Mouse (Mus musculus): ENCODE data around the gene Polr2l. TPM values are rescaled to one million over a fixed set of nuclear protein-coding genes. Genes with fewer than 3 reads are reported as not detected.

Gene Polr2l
- total RNA-seq, 2 experiments from 2014 or later: 43.0 to 50.5 TPM

DNA sequence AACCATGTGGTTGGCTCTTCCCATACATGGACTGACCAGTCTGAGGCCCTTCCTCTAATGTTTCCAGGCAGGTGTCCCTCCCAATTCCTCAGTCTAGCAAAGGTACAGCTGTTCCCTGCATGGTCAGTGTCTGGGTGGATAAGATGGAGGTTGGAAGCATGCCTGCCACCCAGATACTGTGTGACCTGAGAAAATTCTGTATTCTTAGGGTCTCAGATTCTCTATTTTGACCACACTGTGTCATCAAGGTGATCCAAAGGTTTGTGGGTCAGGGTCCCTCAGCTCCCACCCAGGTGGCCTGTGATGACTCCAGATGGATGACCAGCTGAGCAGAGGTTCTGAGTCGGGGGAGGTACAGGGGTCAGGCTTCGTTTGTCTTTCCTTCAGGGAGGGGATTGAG lies 10.3 kb upstream of the Polr2l start:
- no peak for DNase-seq (ENCODE audit: low spot score in 2 of 2)

DNA sequence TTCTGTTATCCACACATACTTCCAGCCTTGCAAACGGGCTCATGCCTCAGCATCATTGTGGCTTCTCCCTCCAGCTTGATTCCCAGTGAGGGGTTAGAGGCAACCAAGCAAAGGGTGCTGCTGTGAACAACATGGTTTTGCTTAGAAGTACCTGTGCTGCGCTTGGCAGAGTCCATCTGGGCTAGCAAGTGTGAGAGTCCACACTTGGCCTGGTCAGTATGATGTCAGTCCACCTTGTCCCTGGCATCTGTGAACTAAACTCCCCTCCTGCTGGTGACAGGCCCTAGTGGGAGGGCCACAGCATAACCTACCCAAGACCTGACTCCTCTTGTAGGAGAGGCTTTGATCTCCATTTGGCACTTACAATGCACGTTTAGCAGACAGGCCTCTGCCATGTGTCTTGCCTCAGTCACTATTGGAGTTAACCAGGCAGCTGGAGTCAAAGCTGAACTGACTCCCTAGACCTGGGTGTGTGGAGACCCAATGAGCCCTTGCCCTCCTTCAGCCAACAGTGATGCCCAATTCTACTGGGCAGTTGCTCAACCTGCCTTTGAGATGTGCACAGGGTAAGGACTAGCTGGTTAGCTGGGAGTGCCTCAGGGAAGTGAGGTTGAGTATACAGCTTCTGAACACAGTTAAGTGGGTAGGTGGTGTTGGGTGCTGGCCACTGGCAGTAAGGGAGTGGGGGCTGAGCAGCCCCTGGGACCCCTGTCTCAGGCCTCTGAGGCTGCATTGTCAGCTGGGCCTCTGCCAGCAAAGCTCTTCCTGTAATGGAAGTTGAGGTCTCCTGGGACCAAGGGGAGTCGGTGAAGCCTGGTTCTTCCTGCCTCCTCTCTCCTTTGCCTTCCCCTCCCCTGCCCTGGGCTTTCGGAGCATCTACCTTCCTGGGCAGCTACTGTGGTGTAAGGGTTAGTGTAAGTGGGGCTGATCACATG lies 9.5 kb upstream of the Polr2l start:
- no peak for DNase-seq (ENCODE audit: low spot score in 2 of 2)

DNA sequence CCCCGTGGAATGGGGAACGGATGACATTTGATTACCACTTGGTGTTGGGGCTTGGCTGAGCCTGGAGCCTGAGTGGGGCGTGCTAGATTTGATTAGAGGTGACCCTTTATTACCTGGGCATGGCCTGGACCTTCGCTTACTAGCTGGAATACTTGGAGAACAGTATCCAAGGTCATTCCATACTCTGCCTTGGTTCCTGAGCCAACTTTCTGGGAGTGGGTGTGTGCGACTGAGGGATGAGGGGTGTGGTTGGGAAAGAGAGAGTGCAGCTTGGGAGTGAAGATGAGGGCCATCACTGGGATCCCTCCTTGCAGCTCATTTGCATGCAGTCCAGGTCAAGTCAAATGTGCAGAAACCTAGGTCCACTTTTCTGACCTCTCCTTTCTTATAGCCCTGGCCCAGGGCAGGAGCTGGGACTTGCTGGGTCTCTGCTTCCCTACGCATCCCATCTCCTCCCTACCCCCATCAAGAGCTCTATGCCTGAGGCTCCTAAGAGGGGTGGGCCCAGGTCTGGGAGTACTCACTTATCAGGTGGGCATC lies 8.3 kb upstream of the Polr2l start:
- no peak for DNase-seq (ENCODE audit: low spot score in 2 of 2)

DNA sequence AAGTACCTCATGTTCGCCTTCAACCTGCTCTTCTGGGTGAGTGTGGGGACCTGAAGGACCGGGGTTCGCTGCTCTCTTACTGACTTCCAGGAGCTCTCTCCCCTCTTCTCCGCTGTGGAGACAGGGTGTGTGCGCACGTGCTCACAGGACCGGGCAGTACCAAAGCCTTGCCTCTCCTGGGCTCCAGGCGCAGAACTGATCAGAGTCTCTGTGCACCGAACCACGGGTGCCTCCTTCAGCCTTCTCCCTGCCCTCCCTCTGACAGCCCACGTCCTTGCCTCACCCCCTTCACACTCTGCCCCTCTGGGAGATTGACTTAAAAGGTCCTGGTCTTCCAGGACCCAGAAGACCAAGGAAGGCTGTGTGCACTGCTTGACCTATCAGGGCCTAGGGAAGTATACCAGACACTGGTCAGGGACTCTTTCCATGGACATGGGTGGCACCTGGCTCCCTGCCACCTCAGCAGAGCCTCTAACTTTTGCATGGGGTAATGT lies 7.6 kb upstream of the Polr2l start:
- DNase-seq (ENCODE audit: low spot score in 2 of 2): no peak

DNA sequence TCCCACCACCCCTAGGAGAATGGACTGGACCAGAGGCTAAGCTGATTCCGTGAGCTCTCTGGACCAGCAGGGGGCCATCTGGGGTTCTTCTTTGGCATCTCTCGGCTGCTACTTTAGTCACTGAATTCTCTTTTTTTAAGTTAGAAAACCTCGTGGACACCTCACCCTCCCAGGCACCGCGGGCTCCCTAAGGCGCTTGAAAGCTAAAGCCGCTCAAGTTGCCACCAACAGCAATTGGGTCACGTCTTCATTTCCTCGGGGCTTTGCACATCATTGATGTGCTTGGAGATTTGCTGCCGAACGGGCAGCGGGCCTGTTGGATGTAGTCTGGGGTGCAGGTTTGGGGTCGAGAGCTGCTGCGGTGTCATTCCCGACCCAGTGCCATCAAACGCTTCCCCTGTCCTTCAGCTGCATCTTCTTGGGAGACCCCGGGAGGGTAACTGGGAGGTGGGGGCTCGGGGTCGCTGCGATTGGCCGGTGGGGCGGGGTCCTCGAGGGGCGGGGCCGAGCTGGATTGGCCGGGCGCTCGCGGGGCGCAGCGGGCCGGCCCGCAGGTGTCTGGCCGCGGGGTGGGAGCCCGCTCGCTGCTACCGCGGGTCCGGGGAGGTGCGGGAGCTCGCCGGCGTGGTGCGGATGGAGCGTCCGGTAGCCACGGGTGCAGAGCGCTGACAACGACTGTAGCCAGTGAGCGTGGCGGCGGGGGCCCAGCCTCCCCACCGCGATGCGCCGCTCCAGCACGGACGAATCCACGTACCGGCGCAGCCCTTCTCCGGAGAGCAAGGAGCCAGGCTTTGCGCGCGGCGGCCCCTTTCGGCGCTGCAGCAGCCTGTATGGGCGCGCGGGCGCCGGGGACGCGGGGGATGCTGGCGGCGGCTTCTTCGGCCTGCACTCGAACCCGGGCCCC lies 6.8 kb upstream of the Polr2l start:
- DNase-seq (ENCODE audit: low spot score in 2 of 2): peak; percentile 60 to 63

DNA sequence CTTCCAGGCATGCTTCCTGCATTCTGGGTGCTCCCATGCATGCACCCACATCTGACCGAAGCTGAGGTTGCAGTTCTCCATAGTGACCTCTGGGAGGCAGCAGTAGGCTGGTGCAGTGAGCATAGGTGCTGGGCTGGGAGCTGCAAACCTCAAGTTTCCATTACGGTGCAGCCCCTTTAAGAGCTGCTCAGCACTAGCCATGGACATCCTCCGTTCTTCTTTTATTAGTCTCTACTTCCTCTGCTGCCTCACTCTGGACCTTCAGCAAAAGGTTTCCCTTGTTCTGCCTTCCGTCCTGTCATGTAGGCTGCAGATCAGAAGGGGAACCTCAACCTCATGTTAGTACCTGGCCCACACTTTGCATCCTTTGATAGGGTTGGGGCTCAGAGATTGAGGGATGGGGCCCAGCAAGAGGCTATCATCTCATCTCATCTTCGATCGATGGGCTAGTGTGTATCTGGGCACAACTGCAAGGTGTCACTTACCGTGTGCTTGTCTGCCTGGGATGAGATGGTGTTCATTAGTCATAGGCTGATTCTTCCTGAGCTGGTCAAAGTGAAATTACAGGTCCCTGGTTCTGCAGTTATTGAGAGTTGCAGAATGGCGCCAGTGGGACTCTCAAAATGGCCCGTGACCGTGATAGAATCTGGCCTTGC lies 6.0 kb upstream of the Polr2l start:
- peak; percentile 71 to 77 for DNase-seq (ENCODE audit: low spot score in 2 of 2)

DNA sequence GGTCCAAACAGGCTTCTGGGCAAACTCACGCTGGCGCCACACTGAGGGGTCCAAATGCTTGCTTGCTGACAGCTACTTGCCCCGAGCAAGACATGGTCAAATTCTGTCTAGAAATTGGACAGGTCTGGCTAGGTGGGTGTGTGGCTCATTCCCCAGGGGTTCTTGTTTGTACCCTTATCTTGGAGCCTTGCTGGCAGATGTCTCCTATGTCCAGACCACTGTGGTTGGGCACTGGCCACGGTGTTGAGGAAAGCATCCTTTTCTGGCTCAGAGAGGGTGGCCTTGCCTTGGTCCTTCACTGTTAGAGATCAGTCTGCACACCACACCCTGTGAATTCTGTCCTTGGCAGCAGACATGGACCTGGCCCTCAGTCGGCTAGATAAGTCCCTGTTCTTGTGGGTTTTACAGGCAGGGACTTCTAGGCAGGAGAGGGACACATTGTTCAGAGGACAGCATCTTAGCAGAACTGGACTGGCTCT lies 3.4 kb upstream of the Polr2l start:
- no peak for DNase-seq (ENCODE audit: low spot score in 2 of 2)

DNA sequence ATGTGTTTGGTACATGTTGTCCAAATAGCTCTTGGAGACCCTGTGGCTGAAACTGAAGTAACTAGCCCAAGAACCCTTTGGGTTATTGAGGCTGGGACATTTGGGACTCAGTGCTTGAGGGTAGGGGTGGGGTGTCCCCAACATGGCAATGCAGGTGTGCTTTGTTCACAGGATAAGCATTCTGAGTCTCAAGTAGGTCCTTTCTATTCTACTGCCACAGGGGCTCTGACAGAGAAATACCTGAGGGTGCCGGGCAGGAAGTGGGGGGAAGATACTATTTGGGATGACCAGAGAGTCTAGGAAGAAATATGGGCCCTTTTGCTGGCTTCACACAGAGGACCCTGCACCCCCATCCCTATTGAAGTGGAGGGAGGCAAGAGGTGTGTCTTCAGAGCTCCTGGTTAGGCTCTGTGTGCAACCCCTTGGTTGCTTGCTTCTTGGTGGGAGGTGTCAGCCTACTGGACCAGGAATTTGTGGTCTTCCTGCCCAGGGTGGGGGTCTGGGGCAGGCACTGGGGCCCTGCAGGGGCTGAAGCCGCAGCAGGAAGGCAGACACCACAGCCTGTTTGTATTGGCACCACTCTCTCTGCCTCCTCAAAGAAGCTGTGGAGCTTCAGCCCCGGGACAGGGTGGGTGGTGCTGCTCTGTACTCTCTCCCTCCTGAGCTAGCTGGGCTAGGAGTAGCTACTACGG lies 2.8 kb upstream of the Polr2l start:
- no peak for DNase-seq (ENCODE audit: low spot score in 2 of 2)

DNA sequence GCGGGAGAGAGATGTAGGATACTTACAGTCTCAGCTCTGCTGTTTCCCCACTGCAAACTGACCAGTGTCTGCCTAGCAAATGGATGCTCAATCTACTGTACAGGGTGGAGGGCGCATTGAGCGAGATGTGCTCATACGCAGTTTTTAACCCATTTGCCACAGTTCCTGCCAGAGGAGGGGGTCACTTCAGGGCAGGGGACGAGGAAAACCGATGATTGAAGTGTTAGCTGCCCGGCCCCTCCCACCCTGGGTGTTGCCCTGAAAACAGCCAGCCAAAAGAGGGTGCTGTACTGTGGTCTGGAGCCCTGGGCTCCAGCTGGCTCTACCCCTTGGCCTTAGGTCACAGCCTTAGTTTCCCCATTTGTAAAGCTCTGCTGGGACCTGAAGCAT lies 2.0 kb upstream of the Polr2l start:
- DNase-seq (ENCODE audit: low spot score in 2 of 2): no peak

DNA sequence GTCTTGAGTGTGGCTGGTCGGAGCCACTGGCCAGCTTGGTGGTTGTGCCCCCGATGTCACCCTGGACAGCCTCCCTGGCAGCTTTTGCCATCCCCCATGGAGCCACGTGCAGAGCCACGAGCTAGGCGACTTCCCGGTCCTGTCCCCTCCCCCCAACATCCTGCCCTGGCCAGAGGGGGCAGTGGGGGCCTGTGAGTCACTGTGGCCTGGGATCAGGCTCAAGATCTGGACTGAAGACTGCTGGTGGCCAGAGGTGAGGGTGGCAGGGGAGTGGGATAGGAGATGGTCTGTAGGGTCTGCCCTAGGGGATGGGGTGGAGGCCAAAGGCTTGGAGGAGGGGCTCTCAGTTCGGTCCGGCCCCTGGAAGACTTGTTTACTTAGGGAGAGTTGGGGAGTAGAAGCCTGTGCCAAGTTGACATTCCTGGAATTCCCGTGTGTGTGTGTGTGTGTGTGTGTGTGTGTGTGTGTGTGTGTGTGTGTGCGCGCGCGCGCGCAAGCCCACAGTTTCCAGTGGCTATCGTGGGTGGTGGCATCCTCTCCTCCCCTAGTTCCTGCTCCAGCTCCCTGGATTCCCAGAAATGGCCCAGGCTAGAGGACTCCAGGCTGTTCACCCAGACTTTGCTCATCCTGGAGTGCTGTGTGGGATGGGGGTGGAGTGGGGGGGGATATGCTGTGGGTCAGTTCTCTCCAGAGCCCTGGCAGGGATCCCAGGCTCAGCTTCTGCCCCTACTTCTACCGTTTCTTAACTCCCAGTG lies 1.5 kb upstream of the Polr2l start:
- DNase-seq (ENCODE audit: low spot score in 2 of 2): peak in 1 of 2 experiments; percentile 56

DNA sequence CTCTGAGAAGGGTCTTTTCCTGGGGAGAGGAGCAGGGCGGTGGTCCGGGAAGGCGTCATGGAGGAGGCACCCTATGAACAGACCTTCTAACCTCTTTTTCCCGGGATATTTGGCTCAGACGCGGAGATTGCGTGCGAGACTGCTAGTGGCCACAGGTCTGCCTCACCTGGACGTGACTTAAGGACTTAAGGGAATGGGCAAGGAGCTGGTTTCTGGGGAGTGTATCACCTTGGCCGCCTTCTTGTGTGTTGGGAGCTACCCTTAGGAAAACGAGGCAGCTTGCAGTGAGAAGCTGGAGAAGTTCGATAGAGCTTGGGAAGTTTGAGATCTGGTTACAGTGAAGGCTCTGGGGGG lies 850 bp upstream of the Polr2l start:
- no peak for DNase-seq (ENCODE audit: low spot score in 2 of 2)

DNA sequence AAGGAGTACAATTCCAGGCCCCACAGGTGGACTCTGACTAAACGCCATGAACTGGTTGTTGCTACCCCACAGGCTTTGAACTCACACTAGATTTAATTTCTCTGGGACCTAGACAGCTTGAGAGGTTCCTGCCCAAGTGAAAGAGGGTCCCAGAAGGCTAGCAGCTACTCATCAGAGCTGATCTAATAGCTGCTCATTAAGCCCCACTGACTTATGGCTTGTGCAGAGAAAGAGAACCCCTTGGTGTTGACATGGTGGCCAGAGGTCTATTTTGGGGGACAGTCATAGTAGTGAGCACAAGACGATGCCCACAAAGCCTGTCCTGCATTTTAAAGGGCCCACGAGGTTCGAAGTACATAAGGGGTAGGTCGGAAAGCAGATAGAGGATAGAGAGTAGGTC lies 772 bp downstream of the Polr2l start:
- DNase-seq (ENCODE audit: low spot score in 2 of 2): no peak

DNA sequence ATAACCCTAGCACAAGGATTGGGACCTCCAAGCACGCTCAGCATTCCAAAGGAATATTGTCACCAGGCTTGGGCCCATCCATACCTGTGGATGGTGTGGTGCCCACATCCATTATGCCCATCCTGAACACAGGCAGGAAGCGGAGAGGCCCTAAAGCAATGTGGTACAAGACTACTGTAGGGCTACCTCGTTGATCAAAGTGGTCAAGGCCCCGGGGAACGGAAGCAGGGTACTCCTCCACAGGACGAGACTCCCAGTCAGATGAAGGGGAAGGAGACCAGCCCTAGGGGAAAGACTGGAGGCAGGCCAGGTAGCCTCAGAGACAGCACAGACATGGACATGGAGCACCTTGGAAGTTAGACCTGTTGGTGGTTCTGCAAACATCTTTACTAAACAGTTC lies 2.2 kb downstream of the Polr2l start:
- no peak for DNase-seq (ENCODE audit: low spot score in 2 of 2)

DNA sequence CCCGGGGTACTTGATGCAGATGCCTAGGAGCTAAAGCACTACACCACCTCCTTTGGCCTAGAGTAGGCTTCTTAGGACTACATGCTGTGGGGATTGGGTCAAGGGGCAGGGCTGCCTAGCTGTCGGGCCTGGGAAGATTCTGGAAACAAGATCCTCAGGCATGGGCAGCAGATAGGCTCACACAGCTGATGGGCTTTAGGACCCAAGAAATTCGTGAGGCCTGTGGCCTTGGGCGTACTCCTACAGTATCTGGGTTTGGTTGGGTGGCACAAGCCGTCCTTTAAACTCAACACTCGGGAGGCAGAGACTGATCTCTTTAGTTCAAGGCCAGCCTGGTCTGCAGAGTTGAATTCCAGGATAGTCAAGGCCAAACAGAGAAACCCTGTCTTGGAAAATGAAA lies 2.7 kb downstream of the Polr2l start:
- DNase-seq (ENCODE audit: low spot score in 2 of 2): no peak

DNA sequence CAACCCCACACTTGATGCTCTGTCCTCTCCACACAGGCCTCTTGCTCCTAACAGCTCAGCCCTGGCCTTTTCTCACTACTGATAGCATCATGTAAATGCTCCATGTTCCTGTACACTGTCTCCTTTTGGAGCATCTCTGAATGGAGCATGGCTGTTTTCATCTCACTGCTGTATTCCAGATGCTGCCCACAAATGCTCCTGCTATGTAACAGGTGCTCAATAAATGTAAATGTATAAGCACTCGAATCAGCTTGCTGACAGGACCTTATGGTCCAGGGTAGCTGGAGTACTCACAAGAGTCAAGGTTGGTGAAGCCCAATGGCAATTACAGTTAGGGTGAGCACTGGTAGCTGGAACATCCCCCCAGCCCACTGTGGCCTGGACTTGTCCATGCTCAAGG lies 3.7 kb downstream of the Polr2l start:
- no peak for DNase-seq (ENCODE audit: low spot score in 2 of 2)

DNA sequence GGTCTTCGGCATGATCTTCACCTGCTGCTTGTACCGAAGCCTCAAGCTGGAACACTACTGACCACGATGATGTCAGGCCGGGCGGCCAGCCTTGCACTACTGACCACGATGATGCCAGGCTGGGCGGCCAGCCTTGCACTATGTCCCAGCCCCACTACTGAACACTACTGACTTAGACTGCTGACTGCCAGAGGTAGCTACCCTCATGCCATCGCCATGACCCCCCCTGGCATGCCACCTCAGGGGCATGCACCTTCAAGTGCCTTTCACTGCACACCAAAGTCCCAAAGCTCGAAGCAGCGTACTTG lies 4.3 kb downstream of the Polr2l start:
- DNase-seq (ENCODE audit: low spot score in 2 of 2): no peak

DNA sequence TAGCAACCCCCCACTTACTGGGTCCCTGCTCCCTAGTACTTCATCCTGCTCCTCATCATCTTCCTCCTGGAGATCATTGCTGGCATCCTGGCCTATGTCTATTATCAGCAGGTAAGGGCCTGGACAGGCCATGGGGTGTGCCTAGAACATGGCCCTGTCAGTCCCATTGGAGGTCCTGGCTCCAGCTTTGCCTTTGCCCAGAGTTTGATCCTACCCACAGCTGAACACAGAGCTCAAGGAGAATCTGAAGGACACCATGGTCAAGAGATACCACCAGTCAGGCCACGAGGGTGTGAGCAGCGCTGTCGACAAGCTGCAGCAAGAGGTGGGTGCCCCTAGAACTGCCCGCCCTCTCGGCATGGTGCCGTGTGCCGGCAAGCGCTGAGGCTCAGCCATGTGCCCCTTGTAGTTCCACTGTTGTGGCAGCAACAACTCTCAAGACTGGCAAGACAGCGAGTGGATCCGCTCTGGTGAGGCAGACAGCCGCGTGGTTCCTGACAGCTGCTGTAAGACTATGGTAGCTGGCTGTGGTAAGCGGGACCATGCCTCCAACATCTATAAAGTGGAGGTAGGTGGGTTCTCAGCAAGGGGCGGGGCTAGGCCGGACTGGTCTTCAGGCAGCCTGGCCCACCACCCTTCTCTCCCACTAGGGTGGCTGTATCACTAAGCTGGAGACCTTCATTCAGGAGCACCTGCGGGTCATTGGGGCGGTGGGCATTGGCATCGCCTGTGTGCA lies 4.9 kb downstream of the Polr2l start:
- DNase-seq (ENCODE audit: low spot score in 2 of 2): no peak

DNA sequence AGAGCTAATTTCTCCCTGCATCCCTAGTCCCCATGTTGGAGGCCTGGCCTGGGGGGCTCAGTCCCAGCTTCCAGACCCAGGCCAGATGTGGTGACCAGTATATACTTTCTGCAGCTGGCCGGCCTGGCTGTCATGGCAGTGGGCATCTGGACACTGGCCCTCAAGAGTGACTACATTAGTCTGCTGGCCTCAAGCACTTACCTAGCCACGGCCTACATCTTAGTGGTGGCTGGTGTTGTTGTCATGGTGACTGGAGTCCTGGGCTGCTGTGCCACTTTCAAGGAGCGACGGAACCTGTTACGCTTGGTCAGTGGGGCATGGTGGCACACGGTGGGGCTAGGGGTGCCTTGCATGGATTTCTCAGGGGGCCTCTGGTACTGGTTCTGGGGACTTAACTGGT lies 5.6 kb downstream of the Polr2l start:
- DNase-seq (ENCODE audit: low spot score in 2 of 2): no peak

DNA sequence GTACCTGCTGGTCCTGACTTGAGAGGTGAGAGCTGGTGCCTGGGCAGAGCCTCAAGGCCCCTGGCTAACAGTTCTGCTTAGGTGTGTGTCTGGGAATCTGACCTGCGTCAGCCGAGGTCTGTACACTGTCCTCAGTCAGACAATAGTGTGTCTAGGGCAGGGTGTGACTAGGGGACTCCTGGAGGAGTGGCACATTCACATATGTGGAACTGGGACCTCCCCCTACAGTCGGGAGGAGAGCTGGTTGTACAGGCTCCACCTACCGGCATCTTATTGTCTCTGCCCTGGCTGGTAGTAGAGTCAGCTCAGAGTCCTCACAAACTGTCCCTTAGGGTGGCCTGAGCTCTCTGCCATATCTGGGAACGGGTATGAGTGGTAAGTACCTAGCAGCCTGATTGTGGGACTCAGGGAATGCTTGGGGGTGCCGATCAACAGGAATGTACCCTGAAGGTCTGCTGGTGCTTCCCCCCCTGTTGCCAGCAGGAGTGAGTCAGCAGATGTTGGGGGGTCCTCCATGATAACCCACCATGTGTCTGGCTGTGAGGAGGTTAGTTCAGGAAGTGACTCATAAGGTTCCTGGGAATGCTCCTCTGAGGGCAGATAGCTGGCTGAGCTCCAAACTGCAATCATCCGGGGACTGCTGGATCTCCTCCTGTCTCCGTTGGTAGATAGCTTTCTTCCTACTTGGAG lies 6.3 kb downstream of the Polr2l start:
- peak; percentile 55 to 65 for DNase-seq (ENCODE audit: low spot score in 2 of 2)

Measured in layer of hippocampus, postnatal 10 days (tissue).